Mouse (Mus musculus) midbrain, embryonic 14.5 days (tissue): ENCODE results near the gene Olfr553. TPM values are rescaled to one million over a fixed set of nuclear protein-coding genes. Genes with fewer than 3 reads are reported as not detected.
"Not testable (repeated sequence)": the region's sequence is repeated elsewhere in the genome, so short reads cannot be mapped to it uniquely, and the experiment has no call there.

ENCODE experiments used
- ATAC-seq: fragments of 200-750 bp; cut with Nextera tagmentation; 2 replicates; pipeline ENCODE4 v1.8.0; 2017; ENCODE audit warnings: moderate number of reproducible peaks, moderate library complexity; ENCODE audit not compliant: low FRiP score, low TSS enrichment
- DNase-seq: peaks from one replicate; pipeline ENCODE4 v3.0.0-alpha.2; 2015
- H3K27ac ChIP-seq: fragments of 300-500 bp; sonication (generic); replicated peaks from 2 replicates; pipeline ENCODE4 v1.5.1; 2014; ENCODE audit warnings: mild to moderate bottlenecking, low read depth, low read length, moderate library complexity
- H3K27me3 ChIP-seq: fragments of 300-500 bp; sonication (generic); 2 replicates; pipeline ENCODE4 v1.6.1; 2014; ENCODE audit warnings: low read length, control low read depth, mixed read lengths; ENCODE audit not compliant: control insufficient read depth, insufficient read depth
- H3K36me3 ChIP-seq: fragments of 300-500 bp; sonication (generic); 2 replicates; pipeline ENCODE4 v1.6.1; 2014; ENCODE audit warnings: low read length, control low read depth; ENCODE audit not compliant: control insufficient read depth, insufficient read depth
- H3K4me1 ChIP-seq: fragments of 300-500 bp; sonication (generic); 2 replicates; pipeline ENCODE4 v1.6.1; 2014; ENCODE audit warnings: mild to moderate bottlenecking, antibody characterized with exemption, low read length, control low read depth; ENCODE audit not compliant: control insufficient read depth, insufficient read depth
- H3K4me2 ChIP-seq: fragments of 300-500 bp; sonication (generic); 2 replicates; pipeline ENCODE4 v1.6.1; 2014; ENCODE audit warnings: mild to moderate bottlenecking, low read length, moderate library complexity
- H3K4me3 ChIP-seq: fragments of 300-500 bp; sonication (generic); replicated peaks from 2 replicates; pipeline ENCODE4 v1.5.1; 2014; ENCODE audit warnings: low read depth, low read length
- H3K9ac ChIP-seq: fragments of 300-500 bp; sonication (generic); replicated peaks from 2 replicates; pipeline ENCODE4 v1.6.1; 2014; ENCODE audit warnings: mild to moderate bottlenecking, low read length, moderate library complexity
- H3K9me3 ChIP-seq: fragments of 300-500 bp; sonication (generic); 2 replicates; pipeline ENCODE4 v1.6.1; 2016; ENCODE audit warnings: low read length, control low read depth, mixed read lengths; ENCODE audit not compliant: control insufficient read depth
- WGBS: fragments of 180-500 bp; shearing (Covaris S2); extraction: QIAGEN DNeasy Blood & Tissue Kit; methylation state at CpG from one replicate; pipeline ENCODE4 v1.1.7; 2014; 5-methylcytosine and 5-hydroxymethylcytosine counted together
- polyA plus RNA-seq: library from polyadenylated mRNA; unstranded; fragments of >200 nt; fragmentation: Nextera tagmentation; extraction: Ambion mirVana; gene quantifications from 2 replicates; pipeline ENCODE4 v1.2.1, GENCODE M21; 2014

Gene Olfr553
- polyA plus RNA-seq: not detected in 2 replicates

DNA sequence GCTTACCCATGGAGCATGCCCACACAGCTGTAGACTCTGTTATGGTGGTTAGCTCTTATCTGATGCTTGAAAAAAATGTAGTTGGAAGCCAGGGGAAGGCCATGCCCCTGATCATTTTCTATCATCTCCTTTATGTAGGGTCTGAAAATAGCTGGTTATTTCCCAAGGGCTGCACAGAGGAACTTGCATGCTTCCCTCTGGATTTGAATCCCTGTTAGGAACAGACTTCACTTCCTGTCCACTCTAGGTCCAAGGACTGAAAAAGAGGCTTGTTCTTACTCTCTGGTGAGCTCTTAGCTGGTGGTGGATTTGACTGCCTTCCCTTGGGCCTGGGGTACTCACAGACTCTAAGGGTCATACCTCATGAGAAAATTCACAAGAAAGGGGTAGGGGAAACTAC lies at the start of gene Olfr553:
Gene Olfr553 (minus strand): TSS at position 101 of the 400 bp plus-strand sequence.
- no peak within 1 kb of the TSS for H3K4me2 ChIP-seq
- no peak within 1 kb of the TSS for H3K27ac ChIP-seq
- H3K27me3 ChIP-seq: no peaks in the 10 kb centered on the region
- no peak within 1 kb of the TSS for H3K9ac ChIP-seq
- H3K4me1 ChIP-seq: no peaks in the 10 kb centered on the region
- H3K4me3 ChIP-seq: no peak within 1 kb of the TSS
- ATAC-seq: no peak
- no peaks in the 10 kb centered on the region for H3K9me3 ChIP-seq
- H3K36me3 ChIP-seq: no peaks in the 10 kb centered on the region
- DNase-seq: no peak

- no peaks in the 10 kb centered on the region for H3K36me3 ChIP-seq
Observed at GRCm38 (mm10) chr7:102665378-102665777, 47.4 kb upstream of the Olfr553 start.

GRCm38 (mm10) chr7:102664599-102664998 lies 46.6 kb upstream of the Olfr553 start, which contains the start of gene Olfr556:
Gene Olfr556, plus strand, starts transcription at chr7:102664899.
- no peaks in the 10 kb centered on the region for H3K4me1 ChIP-seq

More at GRCm38 (mm10) chr7:102665378-102665777, 47.4 kb upstream of the Olfr553 start:
- no peak overlapping the region for H3K27ac ChIP-seq
- ATAC-seq (no peak), DNase-seq (peak; percentile 66)
- H3K4me1 ChIP-seq: no peaks in the 10 kb centered on the region
- WGBS: 45% methylated on average over 2 of the region's 2 CpGs
- H3K9ac ChIP-seq: no peak overlapping the region
- H3K9me3 ChIP-seq: no peaks in the 10 kb centered on the region
- H3K27me3 ChIP-seq: no peaks in the 10 kb centered on the region
- H3K4me3 ChIP-seq: no peak overlapping the region
- no peak overlapping the region for H3K4me2 ChIP-seq

GRCm38 (mm10) chr7:102658523-102658922 lies 40.5 kb upstream of the Olfr553 start, which contains the start of gene Olfr555:
Gene Olfr555, plus strand, starts transcription at chr7:102658823.
- no peaks in the 10 kb centered on the region for H3K9me3 ChIP-seq
- 73% methylated on average over 1 of the region's 1 CpGs for WGBS
- no peak within 1 kb of the TSS for H3K27ac ChIP-seq
- no peak within 1 kb of the TSS for H3K4me2 ChIP-seq
- no peaks in the 10 kb centered on the region for H3K36me3 ChIP-seq
- ATAC-seq (no peak), DNase-seq (no peak)
- H3K4me3 ChIP-seq: no peak within 1 kb of the TSS
- no peaks in the 10 kb centered on the region for H3K27me3 ChIP-seq
- H3K9ac ChIP-seq: no peak within 1 kb of the TSS
- H3K4me1 ChIP-seq: no peaks in the 10 kb centered on the region

More at GRCm38 (mm10) chr7:102664599-102664998, 46.6 kb upstream of the Olfr553 start, which contains the start of gene Olfr556:
- H3K27me3 ChIP-seq: no peaks in the 10 kb centered on the region
- no peak within 1 kb of the TSS for H3K4me2 ChIP-seq
- H3K27ac ChIP-seq: no peak within 1 kb of the TSS
- ATAC-seq (no peak), DNase-seq (no peak)
- H3K4me3 ChIP-seq: no peak within 1 kb of the TSS
- H3K9me3 ChIP-seq: no peaks in the 10 kb centered on the region
- 32% methylated on average over 3 of the region's 3 CpGs for WGBS
- no peaks in the 10 kb centered on the region for H3K36me3 ChIP-seq
- H3K9ac ChIP-seq: no peak within 1 kb of the TSS

GRCm38 (mm10) chr7:102644945-102645344 lies 26.9 kb upstream of the Olfr553 start:
- not testable (repeated sequence) for H3K4me1 ChIP-seq, H3K27me3 ChIP-seq, H3K9me3 ChIP-seq, H3K4me2 ChIP-seq, H3K4me3 ChIP-seq, H3K36me3 ChIP-seq, DNase-seq, H3K27ac ChIP-seq, ATAC-seq, H3K9ac ChIP-seq
- WGBS: 85% methylated on average over 4 of the region's 4 CpGs

DNA sequence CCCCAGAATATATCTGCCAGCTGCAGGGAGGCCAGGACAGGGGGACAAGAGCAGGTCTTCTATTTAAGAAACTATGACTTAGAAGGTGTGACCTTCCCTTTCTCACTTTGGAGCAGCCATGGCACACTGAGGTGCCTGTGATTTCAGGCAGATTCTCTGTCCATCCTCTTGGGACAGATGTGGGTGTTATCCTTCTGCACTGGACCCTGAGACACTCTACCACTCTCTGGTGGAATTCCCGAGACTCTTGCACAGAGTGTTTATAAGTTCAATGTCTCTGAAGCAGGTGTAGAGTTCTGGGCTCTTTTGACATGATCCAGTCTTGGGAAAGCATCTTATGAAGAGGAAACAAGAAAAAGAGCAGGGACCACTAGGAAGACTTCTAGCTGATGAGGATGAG lies 20.1 kb upstream of the Olfr553 start, which contains the start of gene Olfr554:
Gene Olfr554 (plus strand): TSS at position 301 of the 400 bp plus-strand sequence.
- ATAC-seq (no peak), DNase-seq (no peak)
- no peak within 1 kb of the TSS for H3K4me2 ChIP-seq
- WGBS: 84% methylated on average over 1 of the region's 1 CpGs
- no peaks in the 10 kb centered on the region for H3K27me3 ChIP-seq
- H3K9me3 ChIP-seq: no peaks in the 10 kb centered on the region
- H3K36me3 ChIP-seq: no peaks in the 10 kb centered on the region
- H3K27ac ChIP-seq: no peak within 1 kb of the TSS
- H3K4me1 ChIP-seq: no peaks in the 10 kb centered on the region
- no peak within 1 kb of the TSS for H3K4me3 ChIP-seq
- H3K9ac ChIP-seq: no peak within 1 kb of the TSS

DNA sequence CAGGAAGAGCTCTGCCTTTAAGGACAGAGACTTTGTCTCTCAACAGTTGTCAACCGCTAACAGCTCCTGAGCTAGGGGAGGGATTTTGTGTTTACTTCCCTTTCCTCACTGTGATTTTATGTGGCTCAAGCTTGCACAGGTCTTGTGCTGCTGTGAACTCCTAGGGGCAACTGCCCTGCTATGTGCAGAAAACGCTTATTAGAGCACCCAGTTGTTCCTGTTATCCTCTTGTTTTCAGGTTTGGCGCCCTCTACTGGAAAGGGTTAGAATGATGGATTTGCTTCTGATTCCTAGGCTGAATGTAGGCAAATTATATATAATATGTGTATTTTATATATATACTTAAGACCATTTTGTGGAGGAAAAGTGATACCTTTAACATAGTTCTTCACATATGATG lies 18.6 kb upstream of the Olfr553 start:
- Histone ChIP-seq H3K9me3 (no peaks in the 10 kb centered on the region), H3K27me3 (no peaks in the 10 kb centered on the region), H3K36me3 (no peaks in the 10 kb centered on the region), H3K4me1 (no peaks in the 10 kb centered on the region), H3K9ac (no peak overlapping the region), H3K27ac (no peak overlapping the region), H3K4me2 (no peak overlapping the region), H3K4me3 (no peak overlapping the region)
- no peak for ATAC-seq
- 29% methylated on average over 3 of the region's 3 CpGs for WGBS
- peak; percentile 56 for DNase-seq

GRCm38 (mm10) chr7:102620368-102620767 lies 2.4 kb upstream of the Olfr553 start:
- 90% methylated on average over 19 of the region's 19 CpGs for WGBS
- H3K27ac ChIP-seq, ATAC-seq, H3K9ac ChIP-seq, H3K9me3 ChIP-seq, DNase-seq, H3K4me2 ChIP-seq, H3K36me3 ChIP-seq, H3K4me1 ChIP-seq, H3K27me3 ChIP-seq, H3K4me3 ChIP-seq: not testable (repeated sequence)

DNA sequence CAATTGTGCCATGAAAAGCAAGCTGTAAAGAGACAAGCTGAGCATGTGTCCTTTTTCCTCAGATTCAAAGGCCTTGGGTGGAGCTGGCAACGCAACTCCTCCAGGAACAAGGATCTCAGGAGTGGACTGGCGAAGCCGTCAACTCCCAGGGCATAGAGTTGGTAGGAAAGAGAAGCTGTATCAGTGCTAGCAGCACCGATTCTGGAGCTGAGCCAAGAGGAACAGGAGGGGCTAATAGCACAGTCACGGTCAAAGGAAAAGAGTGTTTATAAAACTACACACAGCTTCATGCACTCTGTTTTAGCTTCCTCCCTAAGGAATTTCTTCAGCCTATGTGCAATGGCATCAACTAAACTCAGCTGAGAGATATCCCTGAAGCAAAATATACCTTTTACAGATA lies 1.6 kb upstream of the Olfr553 start:
- H3K36me3 ChIP-seq: no peaks in the 10 kb centered on the region
- H3K9me3 ChIP-seq: no peaks in the 10 kb centered on the region
- no peaks in the 10 kb centered on the region for H3K27me3 ChIP-seq
- no peak overlapping the region for H3K4me2 ChIP-seq
- H3K27ac ChIP-seq: no peak overlapping the region
- H3K9ac ChIP-seq: no peak overlapping the region
- WGBS: 73% methylated on average over 5 of the region's 5 CpGs
- H3K4me3 ChIP-seq: no peak overlapping the region
- no peaks in the 10 kb centered on the region for H3K4me1 ChIP-seq
- peak; percentile 41 for DNase-seq
- no peak for ATAC-seq
